Mouse (Mus musculus): ENCODE data around the gene Phospho1.
A peak's percentile ranks its signal among the peaks of the same experiment; 100 is the strongest.

The Phospho1 gene

GRCm38 (mm10) chr11:95834742-95835710 is 10.7 kb downstream of the Phospho1 start:
- DNase-seq = peak; percentile 72

GRCm38 (mm10) chr11:95835832-95836231 is 11.5 kb downstream of the Phospho1 start:
- no peak for DNase-seq

GRCm38 (mm10) chr11:95836433-95836832 is 12.1 kb downstream of the Phospho1 start:
- DNase-seq = peak; percentile 56

DNA sequence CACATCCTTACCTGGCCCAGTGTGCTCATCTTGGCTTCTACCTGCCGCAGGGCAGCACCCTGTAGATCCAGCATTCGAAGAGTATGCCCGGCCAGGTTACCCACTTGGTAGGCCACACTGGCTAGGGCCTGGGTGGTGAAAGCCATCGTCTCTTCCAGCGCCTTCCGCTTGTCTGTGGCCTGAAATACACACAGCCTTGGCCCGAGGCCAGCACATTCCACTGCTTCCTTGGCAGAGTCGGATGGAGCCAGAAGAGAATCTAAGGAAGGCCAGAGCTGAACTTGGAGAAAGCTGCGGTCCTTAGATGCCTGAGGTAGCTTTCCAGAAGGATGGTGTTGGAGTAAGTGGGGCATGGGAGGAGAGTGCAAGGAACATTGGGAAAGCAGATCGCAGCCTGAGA is 12.8 kb downstream of the Phospho1 start, which contains the start of gene Gngt2:
TSS of gene Gngt2 (plus strand) at position 158 of the 400 bp plus-strand sequence.
- DNase-seq = peak; percentile 97

- no peak for DNase-seq
Measured at GRCm38 (mm10) chr11:95838598-95838997, 14.3 kb downstream of the Phospho1 start.

DNA sequence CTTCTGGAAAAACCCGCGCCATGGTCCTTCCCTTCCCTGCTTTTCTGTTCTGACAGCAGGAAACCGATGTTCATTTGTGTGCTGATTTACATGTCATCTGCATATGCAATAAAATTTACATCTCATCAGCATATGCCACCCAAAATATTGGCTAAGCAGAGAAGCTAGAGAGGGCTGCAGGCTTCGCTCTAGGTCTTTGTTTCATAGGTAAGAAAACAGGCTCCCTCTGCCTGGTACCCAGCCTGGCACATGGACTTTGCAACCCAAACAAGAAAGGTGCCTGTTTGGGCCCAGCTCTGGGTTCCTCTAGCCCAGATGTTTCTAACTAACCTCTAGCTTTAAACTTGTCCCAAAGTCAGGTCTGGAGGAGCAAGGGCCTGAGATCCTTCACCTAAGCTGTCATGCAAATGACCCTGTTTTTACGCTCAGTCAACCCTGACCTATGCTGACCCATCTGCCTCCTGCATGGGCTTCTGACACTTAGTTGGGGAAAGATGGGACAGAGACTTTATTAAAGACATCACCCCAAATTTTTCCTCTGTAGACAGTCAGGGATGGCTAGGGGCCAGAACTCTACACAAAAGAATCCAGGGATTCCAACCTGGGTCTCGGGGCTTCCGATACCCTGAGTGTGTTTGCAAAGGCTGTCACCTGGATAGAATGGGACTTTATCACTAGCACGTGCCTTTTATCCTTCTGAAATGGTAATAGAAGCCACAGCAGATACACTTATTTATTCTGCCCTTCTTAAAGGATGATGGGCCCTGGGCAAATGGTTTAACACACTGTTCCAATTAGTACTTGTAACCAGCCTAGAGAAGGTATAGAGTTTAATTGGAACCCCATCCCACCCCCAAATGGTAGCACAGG is 14.9 kb downstream of the Phospho1 start:
- no peak for DNase-seq

DNA sequence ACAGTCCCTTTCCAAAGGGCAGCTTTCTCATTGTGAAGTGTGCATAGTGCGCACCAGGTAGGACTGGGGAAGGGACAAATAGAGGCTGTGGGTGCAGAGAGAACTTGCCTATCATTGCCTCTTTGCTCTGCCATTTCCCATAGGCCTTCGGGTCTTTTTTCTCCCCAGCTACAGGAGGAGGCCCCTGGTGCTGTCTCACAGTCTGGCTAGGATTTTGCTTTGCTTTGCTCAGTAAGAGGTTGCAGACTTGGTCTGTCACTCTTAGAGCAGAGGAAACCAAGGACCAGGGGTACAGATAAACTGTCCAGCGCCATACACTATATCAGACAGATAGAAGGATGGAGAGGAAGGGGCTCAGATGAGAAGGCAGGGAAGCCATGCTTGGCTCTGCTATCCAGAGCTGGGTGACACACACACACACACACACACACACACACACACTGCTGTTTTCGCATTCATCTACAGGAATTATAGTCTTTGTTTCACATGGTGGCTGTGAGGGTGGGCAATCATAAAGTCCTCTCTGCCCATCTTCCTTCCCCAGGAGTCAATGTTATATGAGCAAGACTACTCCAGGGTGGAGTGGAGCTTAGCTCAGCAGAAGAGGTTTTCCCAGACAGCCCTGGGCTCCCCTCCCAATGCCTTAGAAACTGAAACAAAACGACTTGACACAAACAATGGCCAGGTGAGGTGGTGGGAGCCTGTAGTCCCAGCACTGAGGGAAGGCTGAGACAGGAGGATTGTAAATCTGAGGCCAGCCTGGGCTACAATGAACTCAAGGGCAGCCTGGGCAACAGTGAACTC is 16.6 kb downstream of the Phospho1 start:
- DNase-seq = no peak

- no peak for DNase-seq
Measured at GRCm38 (mm10) chr11:95841498-95841830, 17.2 kb downstream of the Phospho1 start.

GRCm38 (mm10) chr11:95842074-95842681 is 17.9 kb downstream of the Phospho1 start, which contains the start of gene Abi3:
Gene Abi3, minus strand, starts transcription at chr11:95842476.
- DNase-seq = peak; percentile 83

DNA sequence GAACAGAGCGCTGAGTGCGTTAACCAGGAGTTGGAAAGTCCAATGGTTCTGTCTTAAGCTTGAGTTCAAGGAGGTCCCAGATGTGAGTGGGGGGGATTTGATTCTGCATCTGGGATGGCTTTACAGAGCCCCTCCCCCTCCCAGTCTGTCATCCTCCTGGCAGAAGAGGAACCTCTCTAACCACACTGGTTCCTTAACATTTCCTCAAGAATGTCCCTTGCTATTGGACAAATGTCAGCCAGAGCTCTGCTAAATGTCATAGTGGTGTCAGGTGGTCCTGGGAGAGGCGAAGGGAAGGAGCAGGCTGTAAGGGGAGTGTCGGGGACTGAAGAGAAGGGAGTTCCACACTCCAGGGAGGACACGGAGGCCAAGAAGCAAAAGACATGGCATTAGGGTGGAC is 18.7 kb downstream of the Phospho1 start:
- DNase-seq = peak; percentile 62

DNA sequence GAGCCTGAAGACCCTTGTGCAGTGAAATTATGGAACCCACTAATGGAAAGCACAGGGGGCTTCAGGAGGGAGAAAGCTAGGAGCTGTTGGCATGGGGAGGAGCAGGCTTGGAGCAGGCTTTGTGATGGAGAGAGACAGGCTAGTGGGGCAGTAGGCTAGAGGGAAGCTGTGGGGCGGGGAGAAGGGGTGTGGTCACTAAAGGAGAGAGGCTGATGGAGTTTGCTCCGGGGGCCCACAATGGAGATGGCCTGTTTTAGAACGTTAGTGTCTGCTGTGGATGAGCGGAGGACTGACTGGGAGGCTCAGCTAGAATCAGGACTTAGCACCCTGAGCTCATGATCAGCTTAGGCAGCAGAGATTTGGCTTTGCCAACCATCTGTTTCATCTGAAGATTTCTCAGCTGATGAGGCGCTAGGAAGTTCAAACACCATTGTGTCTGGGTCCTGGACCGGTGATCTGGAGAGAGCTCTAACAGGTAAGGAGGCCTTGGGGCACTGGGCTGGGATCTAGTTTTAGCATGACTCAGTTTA is 19.2 kb downstream of the Phospho1 start:
- DNase-seq = peak; percentile 68

DNA sequence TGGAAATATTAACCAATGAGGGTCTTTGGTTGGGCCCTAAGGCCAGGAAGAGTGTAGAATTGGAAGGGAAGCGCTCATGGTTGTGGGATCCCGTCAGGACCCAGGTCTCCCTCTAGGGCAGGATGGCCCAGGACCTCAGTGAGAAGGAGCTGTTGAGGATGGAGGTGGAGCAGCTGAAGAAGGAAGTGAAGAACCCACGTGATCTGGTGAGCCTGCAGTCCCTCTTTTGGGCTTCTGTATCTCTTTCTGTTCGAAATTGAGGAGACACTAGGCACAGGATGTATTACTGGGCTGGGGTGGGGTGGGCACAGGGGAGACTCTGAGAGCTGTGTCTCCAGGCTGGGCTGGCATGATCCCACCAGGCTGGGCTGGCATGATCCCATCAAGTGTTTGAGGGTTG is 20.6 kb downstream of the Phospho1 start:
- no peak for DNase-seq

DNA sequence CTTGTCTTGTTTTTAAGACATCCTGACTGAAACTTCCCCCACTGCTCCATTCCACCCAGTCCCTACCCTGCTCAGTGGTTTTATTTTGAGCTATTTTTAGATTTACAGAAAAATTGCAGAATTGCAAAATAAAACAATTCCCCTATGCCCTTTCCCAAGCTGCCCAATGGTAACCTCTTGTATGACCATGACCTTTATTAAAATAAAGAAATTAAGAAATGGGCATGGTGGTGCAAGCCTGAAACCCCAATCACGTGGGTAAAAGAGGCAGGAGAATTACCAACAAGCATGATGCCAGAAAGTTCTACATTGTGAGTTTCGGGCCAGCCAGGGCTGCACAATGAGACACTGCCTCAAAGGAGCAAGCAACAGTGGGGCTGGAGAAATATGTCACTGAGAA is 26.6 kb downstream of the Phospho1 start:
- peak; percentile 60 for DNase-seq

DNA sequence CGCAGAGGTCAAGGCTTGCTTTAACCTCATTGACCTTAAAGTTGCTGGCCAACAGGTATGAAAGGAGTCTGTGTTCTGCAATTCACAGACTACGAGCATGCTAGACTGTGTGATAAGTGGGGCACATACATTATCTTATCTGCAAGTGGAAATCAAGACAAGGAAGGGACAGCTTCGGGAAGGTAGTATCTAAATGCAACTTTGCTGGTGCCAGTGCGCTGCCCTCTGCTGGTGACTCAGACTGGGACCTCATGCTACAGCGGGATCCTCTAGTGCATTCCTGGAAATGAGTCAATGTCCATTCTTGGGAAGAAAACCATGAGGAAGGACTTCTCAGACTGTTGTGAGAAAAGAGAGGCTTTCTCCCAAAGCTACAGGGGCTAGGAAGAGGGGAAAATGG is 29.4 kb downstream of the Phospho1 start:
- DNase-seq = peak; percentile 93

GRCm38 (mm10) chr11:95857306-95857705 is 33.0 kb downstream of the Phospho1 start:
- no peak for DNase-seq

DNA sequence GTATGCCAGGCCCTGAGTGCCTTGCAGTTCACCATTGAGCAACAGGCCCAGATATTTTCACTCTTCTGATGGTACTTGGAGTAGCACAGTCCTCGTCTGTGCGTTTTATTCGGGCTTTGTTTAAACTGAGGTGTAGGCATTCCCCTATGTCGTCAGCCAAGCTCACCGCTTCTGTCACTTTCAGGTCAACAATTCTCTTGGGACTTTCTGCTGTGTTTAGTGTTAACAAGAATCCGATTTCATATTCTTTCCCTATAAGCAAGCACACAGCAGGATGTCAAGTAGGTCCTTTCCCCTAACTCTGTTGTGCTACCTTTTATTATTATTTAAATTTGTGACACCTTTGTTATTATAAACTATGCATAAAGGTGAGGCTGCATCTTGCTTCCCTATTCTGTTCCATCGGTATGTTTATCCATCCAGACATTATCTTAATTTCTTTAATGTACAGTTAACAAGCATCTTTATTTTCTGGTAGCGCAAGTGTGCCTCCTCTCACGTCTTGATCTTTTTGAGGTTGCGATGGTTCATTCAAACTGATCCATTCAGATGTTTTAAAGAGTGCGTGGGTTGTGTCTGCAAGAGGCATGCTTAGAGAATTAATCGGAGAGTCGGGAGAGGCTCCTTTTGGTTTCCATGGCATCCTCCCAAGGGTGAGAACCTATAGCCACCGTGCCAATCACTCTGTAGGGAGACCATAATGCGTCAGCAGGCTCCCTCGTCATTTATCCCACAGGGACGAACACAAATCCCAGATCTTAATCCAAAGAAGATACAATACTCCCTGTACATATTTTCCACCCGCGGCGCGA is 33.6 kb downstream of the Phospho1 start:
- DNase-seq = no peak

GRCm38 (mm10) chr11:95858528-95859467 is 34.5 kb downstream of the Phospho1 start:
- peak; percentile 99 for DNase-seq

GRCm38 (mm10) chr11:95859468-95859855 is 35.2 kb downstream of the Phospho1 start:
- DNase-seq = peak; percentile 68

- no peak for DNase-seq
Measured at GRCm38 (mm10) chr11:95860071-95860490, 35.8 kb downstream of the Phospho1 start.

DNA sequence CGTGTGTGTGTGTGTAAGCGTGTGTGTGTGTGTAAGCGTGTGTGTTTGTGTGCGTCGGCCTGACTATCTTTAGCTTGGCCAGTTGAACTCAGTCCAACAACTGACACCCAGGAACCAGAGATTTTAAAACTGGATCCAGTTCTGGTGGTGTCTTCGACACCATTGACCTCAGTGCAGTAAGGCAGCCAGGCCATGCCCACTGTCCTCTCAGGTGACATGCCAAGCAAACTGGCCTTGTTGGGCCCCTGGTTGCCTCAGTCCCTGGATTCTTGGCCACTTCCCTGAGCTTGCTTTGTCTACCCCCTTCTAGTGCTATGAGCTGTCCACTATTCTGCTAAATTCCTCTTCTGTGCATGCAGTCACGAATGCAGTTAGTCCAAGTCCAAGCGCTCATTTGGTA is 37.1 kb downstream of the Phospho1 start:
- no peak for DNase-seq

All from lung, postnatal 36 days (tissue).